Comparison of ENCODE assay signal across 8 mouse cellular contexts in the genomic region with DNA sequence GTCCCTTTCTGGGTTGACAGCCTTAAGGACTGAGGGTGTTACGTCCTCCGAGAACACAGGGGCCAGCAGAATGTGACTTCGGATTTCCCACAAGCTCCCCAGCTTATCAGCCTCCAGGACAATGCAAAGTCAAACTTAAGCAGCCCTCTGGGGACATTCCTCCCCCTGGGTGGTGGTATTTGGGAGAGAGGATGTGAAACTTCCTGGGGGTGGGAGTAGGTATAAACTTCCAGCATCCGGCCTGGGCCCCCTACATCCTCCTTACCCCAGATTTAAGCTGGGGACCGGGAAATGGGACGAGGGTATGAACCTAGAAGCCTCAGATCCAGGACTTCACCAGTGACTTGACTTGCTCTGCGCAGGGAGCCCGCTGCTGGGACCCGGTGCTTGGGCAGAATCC. TPM values are rescaled to one million over a fixed set of nuclear protein-coding genes. Genes with fewer than 3 reads are reported as not detected.
DNase-seq lines count a peak whose midpoint lies in the region; ATAC-seq and TF ChIP-seq lines count a peak whose summit lies in the region.

No protein-coding gene starts in this region.

- H3K9me3 ChIP-seq in E14TG2a.4 (ENCODE audit: low read length): no peaks in the 10 kb centered on the region
- H3K9me3 ChIP-seq in hindbrain, embryonic 13.5 days: no peaks in the 10 kb centered on the region
- H3K9me3 ChIP-seq in lung, embryonic 16.5 days (ENCODE audit: control insufficient read depth, low read length): no peaks in the 10 kb centered on the region

- no peak for TF ChIP-seq CTCF in E14TG2a.4 (conservative IDR thresholded peaks at IDR 0.05; ENCODE audit: low read length)

- no peak for ATAC-seq in hindbrain, embryonic 13.5 days (ENCODE audit: low FRiP score)
- ATAC-seq in lung, embryonic 16.5 days (ENCODE audit: low read depth): peak; percentile 20

- peak overlapping the region; percentile 74 for H3K4me3 ChIP-seq in E14TG2a.4 (replicated peaks; ENCODE audit: low read length)
- H3K4me3 ChIP-seq in hindbrain, embryonic 13.5 days: peak overlapping the region; percentile 37
- H3K4me3 ChIP-seq in lung, embryonic 16.5 days (ENCODE audit: low read length): peak overlapping the region; percentile 50

- peak overlapping the region; percentile 67 for H3K27ac ChIP-seq in hindbrain, embryonic 13.5 days
- peak overlapping the region; percentile 93 for H3K27ac ChIP-seq in lung, embryonic 16.5 days (ENCODE audit: low read length)

- peak overlapping the region; percentile 62 for H3K4me2 ChIP-seq in hindbrain, embryonic 13.5 days
- H3K4me2 ChIP-seq in lung, embryonic 16.5 days (ENCODE audit: low read depth, low read length): peak overlapping the region; percentile 82

- no peaks in the 10 kb centered on the region for H3K36me3 ChIP-seq in E14TG2a.4 (ENCODE audit: insufficient read depth, low read length)
- H3K36me3 ChIP-seq in hindbrain, embryonic 13.5 days: no peaks in the 10 kb centered on the region
- H3K36me3 ChIP-seq in lung, embryonic 16.5 days (ENCODE audit: control insufficient read depth, insufficient read depth, low read length): no peaks in the 10 kb centered on the region

- H3K9ac ChIP-seq in hindbrain, embryonic 13.5 days: peak overlapping the region; percentile 68
- peak overlapping the region; percentile 70 for H3K9ac ChIP-seq in lung, embryonic 16.5 days (ENCODE audit: low read length)

- 6% methylated on average over 9 of the region's 9 CpGs for WGBS in hindbrain, embryonic 13.5 days
- 2% methylated on average over 9 of the region's 9 CpGs for WGBS in lung, embryonic 16.5 days

- peaks cover 87% of the 10 kb centered on the region for H3K4me1 ChIP-seq in E14TG2a.4 (replicated peaks; ENCODE audit: low read depth, low read length)
- peaks cover 46% of the 10 kb centered on the region for H3K4me1 ChIP-seq in hindbrain, embryonic 13.5 days (replicated peaks)
- peaks cover 51% of the 10 kb centered on the region for H3K4me1 ChIP-seq in lung, embryonic 16.5 days (replicated peaks; ENCODE audit: control insufficient read depth, insufficient read depth, low read length)

- peak; percentile 59 for DNase-seq in R1 (ENCODE audit: low read depth, low spot score)
- no peak for DNase-seq in spleen, postnatal 10 days (ENCODE audit: low spot score in 2 of 2)
- no peak for DNase-seq in embryo, embryonic 11 days
- DNase-seq in B cell, adult 2 months: no peak
- no peak for DNase-seq in spleen, postnatal 4 days (ENCODE audit: low spot score in 2 of 2)

- peaks cover 33% of the 10 kb centered on the region for H3K27me3 ChIP-seq in E14TG2a.4 (ENCODE audit: insufficient read depth, low read length)
- H3K27me3 ChIP-seq in hindbrain, embryonic 13.5 days: peaks cover 59% of the 10 kb centered on the region
- peaks cover 7% of the 10 kb centered on the region for H3K27me3 ChIP-seq in lung, embryonic 16.5 days (ENCODE audit: control insufficient read depth, insufficient read depth, low read depth, low read length)

RNA-seq across cellular contexts. Expression of a gene that starts 4.6 kb away (rescaled TPM):
- polyA plus RNA-seq in hindbrain, embryonic 13.5 days (2015; fragmentation: Nextera tagmentation; extraction: Ambion mirVana): 13.1 and 14.0 TPM in 2 replicates
- polyA plus RNA-seq in lung, embryonic 16.5 days (2015; fragmentation: Nextera tagmentation; extraction: Ambion mirVana): 99.1 and 104 TPM in 2 replicates

RNA-seq across cellular contexts. Expression of a gene that starts 16.3 kb away (rescaled TPM):
- polyA plus RNA-seq in hindbrain, embryonic 13.5 days (2015; fragmentation: Nextera tagmentation; extraction: Ambion mirVana): 27.9 and 29.2 TPM in 2 replicates
- polyA plus RNA-seq in lung, embryonic 16.5 days (2015; fragmentation: Nextera tagmentation; extraction: Ambion mirVana): 60.1 and 63.8 TPM in 2 replicates

RNA-seq across cellular contexts. Expression of a gene that starts 16.3 kb away (rescaled TPM):
- 0.12 and 0.49 TPM in 2 replicates for polyA plus RNA-seq in hindbrain, embryonic 13.5 days (2015; fragmentation: Nextera tagmentation; extraction: Ambion mirVana)
- polyA plus RNA-seq in lung, embryonic 16.5 days (2015; fragmentation: Nextera tagmentation; extraction: Ambion mirVana): 0.13 and 0.14 TPM in 2 replicates

RNA-seq across cellular contexts. Expression of a gene that starts 22.6 kb away (rescaled TPM):
- polyA plus RNA-seq in hindbrain, embryonic 13.5 days (2015; fragmentation: Nextera tagmentation; extraction: Ambion mirVana): 3.2 and 5.3 TPM in 2 replicates
- polyA plus RNA-seq in lung, embryonic 16.5 days (2015; fragmentation: Nextera tagmentation; extraction: Ambion mirVana): 5.4 and 5.6 TPM in 2 replicates

RNA-seq across cellular contexts. Expression of a gene that starts 28.1 kb away (rescaled TPM):
- polyA plus RNA-seq in hindbrain, embryonic 13.5 days (2015; fragmentation: Nextera tagmentation; extraction: Ambion mirVana): 0.22 TPM in 1 of 2 replicates, not detected in the other
- polyA plus RNA-seq in lung, embryonic 16.5 days (2015; fragmentation: Nextera tagmentation; extraction: Ambion mirVana): 0.20 and 0.21 TPM in 2 replicates
